Mouse (Mus musculus): Measurements from ENCODE around the gene Gm9999.
"Not testable (repeated sequence)": the region's sequence is repeated elsewhere in the genome, so short reads cannot be mapped to it uniquely, and the experiment has no call there.

Gm9999 gene

DNA sequence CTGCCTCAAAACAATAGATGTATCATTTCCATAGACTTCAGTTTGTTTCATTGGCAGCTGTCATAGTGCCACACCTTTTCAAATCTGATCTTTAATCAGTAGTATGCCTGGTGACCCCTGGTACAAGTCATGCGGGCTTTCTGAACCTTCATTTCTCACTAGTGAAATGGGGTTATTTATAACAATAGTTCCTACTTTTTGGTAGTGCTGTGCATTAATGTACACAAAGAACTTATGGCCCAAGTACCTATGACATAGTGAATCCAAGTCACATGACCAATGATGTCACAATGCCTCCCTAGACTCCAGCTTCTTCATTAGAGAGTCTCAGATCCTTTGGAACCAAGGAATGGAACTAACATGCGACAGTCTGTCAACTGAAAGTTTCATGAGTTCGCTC is at the start of gene Gm9999:
Gene Gm9999, plus strand, starts transcription at position 301 of the 400 bp plus-strand sequence.
- no peak for DNase-seq (ENCODE audit: low spot score in 2 of 2)

DNA sequence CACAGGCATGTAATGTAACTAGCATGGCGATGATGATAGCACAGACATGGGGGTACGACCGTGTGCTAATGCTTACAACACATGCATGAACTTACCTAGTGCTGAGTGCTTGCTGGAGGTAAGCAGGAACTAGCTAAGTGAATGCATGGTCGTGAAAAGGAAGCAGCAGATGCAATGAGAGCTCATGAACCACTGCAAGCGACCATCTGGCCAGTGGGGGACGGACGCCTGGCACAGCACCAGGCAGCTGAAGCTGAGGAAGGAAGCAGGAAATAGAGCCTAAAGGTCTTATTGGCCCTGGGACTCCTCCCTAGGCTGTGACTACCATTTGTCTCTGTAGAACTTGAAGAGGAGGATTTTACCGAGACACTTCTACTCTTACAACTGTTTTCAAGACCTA is 48.6 kb upstream of the Gm9999 start:
- DNase-seq (ENCODE audit: low spot score in 2 of 2), result no peak

DNA sequence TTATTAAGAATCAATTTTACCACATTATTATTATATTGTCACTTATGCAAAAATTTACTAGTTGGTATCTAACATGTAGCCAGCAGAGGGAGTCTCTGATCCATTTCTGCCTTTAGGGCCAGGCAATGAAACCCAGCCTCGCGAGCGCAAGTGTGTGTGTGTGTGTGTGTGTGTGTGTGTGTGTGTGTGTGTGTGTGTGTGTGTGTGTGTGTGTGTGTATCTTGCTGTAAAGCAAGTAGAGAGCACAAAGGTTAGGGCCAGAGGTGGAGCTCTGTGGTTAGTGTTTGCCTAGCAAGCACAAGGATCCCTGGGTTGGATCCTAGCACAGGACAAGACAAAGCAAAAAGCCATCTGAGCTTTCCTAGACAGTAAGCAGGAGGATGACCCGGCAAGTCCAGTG is 47.5 kb upstream of the Gm9999 start:
- no peak for DNase-seq (ENCODE audit: low spot score in 2 of 2)

DNA sequence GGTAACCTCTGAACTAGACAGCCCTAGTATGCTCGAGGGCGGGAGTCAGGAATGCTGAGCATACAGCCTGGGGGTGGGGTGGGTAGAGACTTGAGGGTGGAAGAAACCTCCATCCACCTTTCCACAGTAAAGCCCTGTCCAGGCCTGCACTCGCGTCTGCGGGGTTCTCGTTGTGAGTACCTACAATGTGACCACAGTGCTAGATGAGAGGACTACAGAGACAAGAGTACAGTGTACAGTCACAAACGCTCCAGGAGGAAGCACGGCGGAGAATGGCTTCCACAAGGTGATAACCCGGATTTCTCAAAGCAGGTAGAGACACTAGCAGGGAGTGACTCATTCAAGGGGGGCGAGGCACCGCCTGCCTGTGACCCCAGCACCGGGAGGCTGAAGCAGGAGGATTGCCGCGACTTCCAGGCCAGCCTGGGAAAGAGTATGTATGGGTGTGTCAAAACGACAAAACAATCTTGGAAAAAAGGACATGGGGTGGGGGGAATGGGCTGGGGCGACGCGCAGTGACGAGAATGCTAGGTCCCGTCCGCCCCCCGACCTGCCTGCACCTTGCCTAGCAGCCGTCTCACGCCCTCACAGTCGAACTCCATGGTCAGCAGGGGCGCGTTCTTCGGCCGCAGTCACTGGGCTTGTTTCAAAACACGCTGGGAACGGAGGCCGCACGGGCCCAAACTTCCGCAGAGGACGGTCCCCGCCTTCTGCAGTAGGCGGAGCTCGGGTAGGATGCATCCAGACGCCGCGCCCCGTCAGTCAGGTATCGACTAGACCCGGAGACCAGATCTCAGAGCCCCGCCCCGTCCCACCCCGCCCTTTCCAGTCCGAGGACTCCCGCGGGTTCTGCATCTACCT is 25.3 kb upstream of the Gm9999 start, which contains the start of gene Uevld:
Gene Uevld, minus strand, starts transcription at position 697 of the 861 bp plus-strand sequence.
- DNase-seq (ENCODE audit: low spot score in 2 of 2), result peak; percentile 90 to 91

DNA sequence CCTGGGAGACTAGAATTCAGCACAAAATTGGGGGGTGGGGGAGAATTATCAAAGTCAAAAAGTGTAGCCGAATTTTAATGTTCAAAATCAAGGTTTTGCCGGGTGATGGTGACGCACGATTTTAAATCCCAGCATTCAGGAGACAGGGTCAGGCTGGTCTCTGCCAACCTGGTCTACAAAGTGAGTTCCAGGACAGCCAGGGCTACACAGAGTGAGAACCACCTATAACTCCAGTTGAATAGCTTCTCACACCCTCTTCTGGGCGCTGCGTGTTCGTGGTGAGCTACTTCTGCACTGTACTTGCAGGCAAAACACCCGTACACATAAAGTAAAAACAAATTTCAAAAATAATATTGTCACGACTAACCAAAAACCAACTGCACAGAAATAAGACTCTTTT is 24.5 kb upstream of the Gm9999 start:
- no peak for DNase-seq (ENCODE audit: low spot score in 2 of 2)

DNA sequence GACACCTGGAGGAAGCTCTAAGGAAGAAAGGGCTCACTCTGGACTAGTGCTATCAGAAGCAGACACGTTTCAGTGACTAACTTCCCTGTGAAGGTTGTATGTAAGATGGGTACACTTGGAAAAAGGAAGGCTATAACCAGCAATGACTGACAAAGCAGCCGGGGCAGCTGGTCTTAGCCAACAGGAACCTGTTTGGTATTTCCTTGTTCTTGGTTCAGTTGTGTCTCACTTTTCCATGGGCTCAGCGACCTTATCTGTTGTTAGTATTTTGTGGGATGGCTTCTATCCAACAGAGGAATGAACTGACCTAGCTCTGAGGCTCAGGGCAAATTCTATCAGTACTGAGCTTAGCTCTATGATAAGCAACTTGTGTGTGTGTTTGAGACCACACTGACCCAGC is 22.4 kb upstream of the Gm9999 start:
- DNase-seq (ENCODE audit: low spot score in 2 of 2), result no peak

DNA sequence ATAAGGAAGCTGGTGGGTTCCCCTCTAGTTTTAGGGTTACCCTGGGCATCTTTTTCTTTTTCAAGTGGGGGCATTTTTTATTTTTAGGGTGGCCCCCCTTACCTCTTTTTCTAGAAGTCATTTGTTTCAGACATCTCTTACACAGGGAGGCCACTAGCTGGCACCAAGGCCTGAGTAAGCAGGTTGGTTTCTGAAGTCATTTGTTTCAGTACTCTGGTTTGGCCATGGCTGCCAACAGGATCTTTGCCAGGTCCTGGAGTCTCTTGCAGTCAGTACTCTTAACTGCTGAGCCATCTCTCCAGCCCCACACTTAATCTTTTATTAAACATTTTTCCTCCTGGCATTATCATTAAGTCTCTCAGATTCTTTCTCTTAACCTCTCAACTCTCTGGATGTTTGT is 21.2 kb upstream of the Gm9999 start:
- DNase-seq (ENCODE audit: low spot score in 2 of 2), result no peak

DNA sequence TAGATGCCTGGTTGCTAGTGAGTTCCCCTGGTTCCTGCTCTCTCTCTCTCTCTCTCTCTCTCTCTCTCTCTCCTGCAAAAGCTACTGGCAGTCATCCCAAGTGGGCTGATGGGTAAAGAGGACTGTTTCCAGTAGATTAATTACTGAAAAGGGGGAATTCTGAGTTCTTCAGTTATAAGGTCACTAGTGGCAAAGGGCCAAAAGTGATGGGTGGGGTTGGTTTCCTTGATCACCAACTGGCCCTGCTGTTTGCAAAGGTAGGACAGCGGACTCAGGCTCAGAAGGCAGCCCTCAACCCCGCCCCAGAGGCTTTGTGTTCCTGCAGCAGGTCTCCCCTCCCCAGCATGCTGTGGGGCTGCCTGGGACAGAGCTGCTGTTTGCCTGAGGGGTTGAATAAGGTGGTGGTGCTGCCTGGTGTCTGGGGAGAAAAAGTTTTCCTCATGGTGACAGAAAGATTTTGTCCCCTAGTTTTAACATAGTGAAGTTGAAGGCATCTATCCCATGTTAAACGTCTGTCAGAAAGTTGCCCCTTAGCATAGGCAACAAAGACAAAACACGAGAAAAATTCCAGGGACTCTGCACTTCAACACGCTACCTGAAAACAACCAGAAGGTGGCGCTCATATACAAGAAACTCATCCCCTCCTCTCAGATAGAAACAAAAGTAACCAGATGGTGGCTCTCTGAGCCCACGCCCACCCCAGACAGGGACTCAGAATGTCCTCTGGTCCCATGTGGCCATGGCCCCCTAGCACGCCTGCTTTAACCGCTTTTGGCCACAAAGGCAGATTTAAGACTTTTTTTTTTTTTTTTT is 20.4 kb upstream of the Gm9999 start:
- DNase-seq (ENCODE audit: low spot score in 2 of 2), result peak; percentile 44 to 58

DNA sequence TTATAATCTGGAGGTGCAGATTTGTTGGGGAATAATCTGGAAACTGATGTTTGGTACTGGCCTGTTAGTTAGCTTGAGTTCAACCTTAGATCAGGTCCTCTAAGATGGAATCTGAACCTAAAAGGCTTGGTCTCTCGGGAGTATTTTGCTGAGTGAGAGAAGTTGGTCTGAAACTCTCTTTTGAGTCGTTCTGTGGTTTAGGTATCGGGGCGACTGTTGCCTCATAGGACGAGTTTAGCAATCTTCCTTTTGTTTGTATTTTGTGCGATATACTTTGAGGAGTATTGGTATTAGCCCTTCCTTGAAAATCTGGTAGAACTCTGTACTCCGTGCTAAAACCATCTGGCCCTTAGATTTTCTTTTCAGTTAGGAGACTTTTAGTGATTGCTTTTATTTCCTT is 19.3 kb upstream of the Gm9999 start:
- DNase-seq (ENCODE audit: low spot score in 2 of 2), result no peak

DNA sequence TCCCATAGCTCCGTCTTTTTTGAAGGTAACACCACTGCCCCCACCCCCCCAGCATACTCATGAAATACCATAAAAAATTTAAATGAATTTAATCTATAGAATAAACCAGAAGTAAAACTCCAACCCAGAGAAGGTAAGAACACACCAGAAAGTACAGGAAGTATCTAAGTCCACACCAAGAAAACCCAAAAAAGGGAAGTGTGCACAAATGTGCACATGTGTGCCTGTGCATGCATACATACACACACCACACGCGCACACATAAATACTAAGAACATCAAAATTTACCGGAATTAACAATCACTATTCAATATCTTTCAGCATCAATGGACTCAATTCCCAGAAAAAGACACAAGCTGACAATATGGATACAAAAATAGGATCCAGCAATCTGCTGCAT is 13.5 kb upstream of the Gm9999 start:
- no peak for DNase-seq (ENCODE audit: low spot score in 2 of 2)

DNA sequence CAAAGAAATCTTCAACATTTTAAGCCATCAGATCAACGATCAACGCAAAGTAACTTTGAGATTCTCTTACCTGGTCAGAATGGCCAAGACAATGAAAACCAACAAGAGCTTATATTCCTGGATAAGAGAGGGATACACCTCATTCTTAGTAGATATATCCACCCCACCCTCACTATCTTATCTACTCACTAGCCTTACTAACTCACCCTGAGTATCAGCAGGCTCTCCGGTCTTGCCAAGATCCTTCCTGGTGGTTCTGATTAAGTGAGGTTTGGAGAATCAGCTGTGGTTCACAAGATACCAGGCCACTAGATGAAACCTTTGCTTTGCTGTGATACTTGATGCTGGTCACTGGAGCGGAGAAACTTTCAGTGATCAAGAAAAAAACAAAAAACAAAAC is 8.7 kb upstream of the Gm9999 start:
- DNase-seq (ENCODE audit: low spot score in 2 of 2), result no peak

DNA sequence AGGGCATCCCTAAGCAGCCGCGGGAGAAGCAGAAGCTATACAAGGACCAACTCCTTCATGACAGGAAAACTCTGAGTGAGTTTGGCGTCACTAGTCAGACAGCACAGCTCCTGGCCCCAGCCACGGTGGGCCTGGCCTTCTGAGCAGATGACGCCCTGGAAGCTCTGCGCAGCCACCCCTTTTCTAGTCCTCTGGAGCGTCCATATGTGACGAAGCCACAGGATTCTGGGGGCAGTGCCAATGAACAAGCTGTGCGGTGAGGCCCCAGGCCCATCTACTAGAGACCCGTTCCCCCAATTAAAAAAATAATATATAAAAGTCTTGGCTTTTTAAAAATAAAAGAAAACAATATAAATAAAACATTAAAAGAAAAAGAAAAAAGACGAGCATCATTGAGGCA is 7.9 kb upstream of the Gm9999 start:
- DNase-seq (ENCODE audit: low spot score in 2 of 2), result no peak

DNA sequence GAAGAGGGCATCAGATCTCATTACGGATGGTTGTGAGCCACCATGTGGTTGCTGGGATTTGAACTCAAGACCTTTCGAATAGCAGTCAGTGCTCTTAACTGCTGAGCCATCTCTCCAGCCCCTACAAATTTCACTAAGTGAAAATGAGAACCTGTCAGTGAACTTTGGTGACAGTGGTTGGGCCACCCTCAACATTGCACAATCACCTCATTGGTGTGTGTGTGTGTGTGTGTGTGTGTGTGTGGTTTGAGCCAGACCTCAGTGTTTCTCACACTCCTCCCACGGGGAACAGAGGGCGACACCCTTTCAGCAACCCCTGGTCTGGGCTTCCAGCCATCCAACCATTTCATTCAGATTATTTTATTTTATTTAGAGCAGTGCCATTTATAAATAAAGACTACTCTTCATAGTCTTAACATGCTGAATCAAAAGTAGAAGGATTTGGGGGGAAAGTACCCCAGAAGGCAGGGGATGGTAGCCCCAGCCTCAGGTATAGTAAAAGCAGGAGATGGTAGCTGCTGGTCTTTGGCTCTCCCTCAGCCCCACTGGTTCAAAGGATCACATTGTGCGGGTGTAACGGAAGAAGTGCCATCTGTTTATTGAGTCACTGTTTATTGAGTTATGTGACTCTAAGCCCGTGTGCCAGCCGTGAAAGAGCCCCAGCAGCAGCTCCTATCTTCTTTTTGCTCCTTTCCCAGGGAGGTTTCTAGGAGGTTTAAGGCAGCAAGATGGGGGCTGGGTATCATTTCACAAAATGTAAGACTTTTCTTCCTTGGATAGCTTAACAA is 2.5 kb downstream of the Gm9999 start:
- DNase-seq (ENCODE audit: low spot score in 2 of 2), result no peak

DNA sequence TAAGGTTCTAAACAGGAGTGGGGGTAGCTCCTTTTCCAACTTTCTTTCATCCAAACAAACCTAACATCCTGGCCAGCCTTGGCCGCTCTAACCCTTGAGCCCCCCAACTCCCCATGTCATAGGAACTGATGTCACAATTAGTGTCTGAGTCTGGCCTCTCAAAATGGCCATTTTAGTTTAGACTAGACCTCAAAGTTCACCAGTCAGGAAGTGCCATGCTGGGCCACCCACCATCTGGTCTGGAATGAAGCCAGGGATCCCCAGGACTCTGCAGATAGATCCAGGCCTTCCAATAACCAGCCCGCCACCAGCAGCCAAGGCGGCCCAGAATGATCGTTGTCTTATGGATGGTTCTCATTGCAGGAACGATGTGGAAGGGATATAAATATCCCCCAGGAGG is 3.3 kb downstream of the Gm9999 start:
- no peak for DNase-seq (ENCODE audit: low spot score in 2 of 2)

DNA sequence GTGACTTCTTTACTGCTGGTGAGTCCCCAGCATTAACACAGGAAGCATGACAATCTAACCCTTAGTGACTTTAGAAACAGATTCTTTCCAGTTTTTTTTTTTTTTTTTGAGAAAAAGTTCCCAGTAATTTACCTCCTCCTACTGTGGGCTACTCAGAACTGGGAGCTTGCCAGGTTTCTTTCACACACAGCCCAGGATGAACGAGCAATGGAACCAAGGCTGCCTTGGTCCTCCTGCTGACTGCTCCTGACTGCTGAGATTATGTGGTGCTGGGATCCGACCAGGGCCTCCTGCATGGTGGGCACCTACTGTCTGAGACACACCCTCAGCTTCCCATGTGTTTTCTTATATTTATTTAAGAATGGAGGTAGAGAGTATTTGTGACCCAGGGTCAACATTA is 3.7 kb downstream of the Gm9999 start:
- no peak for DNase-seq (ENCODE audit: low spot score in 2 of 2)

DNA sequence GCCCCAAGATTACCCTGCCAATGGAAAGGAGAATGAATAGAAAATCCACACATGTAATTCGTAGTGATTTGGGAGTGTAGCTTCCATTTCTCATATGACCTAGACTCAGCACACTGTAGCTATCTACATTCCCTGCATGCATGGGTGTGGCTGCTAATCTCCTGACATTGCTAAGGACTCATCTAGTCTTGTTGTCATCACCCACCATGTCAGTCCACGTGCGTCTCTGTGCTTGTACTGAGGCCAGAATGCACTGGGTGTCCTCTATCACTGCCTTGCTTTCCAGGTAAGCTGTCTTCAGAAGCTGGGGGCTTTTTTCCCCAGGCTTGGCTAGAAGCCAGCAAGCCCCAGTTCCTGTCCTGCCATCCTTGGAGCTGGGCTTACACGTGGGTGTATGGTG is 6.0 kb downstream of the Gm9999 start:
- not testable (repeated sequence) for DNase-seq (ENCODE audit: low spot score in 2 of 2)

DNA sequence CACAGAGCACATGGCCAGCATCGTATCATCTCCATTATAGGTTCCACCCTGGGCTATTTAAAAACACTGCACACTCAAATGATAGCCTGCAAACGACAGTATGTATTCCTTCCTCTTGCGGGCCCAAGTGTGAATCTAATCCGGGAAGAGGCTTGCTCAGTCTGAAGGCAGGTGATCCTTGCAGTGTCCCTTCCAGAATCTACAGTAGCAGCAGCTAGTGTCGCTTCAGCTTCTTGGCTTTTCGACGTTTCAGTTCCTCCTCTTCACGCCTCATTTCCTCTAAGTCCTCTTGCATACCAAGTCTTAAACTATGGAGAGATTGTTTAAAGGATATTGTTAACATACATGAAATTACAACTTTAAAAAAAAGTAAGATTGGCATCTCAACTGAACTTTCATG is 9.7 kb downstream of the Gm9999 start:
- DNase-seq (ENCODE audit: low spot score in 2 of 2), result no peak

DNA sequence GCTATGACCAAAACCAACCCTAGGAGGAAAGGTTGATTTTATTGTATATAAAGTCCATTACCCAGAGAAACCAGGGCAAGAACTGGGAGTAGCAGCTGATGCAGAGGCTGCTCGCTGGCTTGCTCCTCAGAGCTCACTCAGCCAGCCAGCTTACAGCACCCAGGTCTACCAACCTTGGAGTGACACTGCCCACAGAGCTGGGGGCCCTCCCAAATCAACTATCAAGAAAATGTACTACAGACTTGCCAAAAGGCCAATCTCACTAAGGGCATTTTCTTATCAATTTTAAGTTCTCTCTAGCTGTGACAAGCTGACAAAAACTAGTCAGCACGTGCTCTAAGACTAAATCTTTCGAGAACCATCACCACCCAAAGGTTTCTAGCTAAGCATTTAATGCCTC is 12.2 kb downstream of the Gm9999 start:
- DNase-seq (ENCODE audit: low spot score in 2 of 2), result no peak

DNA sequence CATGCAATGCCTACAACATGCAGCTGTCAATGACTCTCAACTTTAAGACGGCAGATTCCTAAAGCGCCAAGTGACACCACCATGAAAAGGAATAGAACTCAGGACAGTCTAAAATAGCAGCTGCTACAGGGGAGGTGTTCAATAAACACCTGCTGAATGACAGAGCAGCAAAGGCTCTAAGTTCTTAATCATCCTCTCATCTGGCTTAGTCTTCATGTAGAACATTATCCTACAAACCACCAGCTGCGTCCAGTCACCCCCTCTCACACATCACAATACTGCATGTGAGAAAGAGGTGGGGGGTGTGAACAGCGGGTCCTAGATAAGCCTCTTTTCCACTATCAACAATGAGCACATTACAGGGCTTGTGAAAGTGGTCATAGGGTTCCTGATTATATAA is 13.6 kb downstream of the Gm9999 start:
- DNase-seq (ENCODE audit: low spot score in 2 of 2), result no peak

DNA sequence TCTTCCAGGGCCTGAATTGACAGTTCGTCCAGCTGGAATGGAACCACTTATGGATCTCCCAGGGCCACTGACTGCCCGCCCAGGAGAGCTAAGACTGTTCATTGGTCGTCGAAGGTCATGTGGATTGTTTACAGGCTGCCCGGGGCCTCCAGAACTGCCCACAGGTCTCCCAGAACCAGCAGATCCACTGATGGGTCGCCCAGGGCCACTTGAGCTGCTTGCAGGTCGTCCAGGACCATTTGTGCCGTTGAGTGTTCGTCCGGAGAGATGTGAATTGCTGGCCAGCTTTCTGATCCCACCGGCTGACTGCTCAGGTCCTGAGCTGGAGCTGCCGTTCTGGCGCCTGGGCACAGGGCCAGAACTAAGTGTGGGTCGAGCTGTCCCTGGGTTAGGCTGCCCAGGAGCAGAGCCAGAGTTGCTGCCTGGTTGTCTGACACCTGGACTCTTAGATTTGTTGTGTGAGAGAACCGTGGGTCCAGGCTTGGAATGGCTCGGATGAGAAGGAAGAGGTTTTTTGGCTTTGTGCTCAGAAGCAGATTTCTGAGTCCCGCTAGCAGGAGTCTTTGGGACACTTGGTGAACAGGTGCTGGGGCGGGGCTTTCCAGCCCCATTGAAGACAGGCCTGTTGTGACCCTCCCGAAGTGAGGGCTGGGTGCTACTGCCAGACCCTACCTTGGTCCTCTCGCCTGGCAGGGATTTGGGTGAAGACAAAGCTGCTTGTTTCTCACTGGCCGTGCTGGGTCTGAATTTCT is 14.4 kb downstream of the Gm9999 start:
- DNase-seq (ENCODE audit: low spot score in 2 of 2), result no peak

DNA sequence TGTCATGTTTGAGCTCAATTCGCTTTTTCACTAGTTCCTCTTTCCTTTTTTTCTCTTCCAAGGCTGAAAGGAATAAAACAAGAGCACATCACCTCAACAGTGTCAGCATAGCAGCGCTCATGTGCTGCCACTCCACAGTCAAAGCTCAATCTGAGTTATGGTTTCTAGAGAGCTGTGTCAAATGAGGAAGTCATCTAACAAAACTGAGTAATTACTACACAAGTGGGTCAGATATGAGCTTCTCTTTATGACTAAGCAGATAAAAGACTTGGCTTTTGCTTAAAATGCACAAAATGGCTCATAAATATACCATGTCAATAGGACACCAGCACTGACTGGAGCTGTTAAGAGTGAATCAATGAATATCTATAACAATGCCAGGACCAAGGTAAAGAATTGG is 15.6 kb downstream of the Gm9999 start:
- no peak for DNase-seq (ENCODE audit: low spot score in 2 of 2)
